Mouse (Mus musculus): ENCODE results near the gene Vrk3. TPM values are rescaled to one million over a fixed set of nuclear protein-coding genes. Genes with fewer than 3 reads are reported as not detected.
A peak's percentile ranks its signal among the peaks of the same experiment; 100 is the strongest.
"Not testable (repeated sequence)": the region's sequence is repeated elsewhere in the genome, so short reads cannot be mapped to it uniquely, and the experiment has no call there.

Gene Vrk3
- total and polyA plus RNA-seq, 2 experiments: 8.6 to 31.4 TPM

- Histone ChIP-seq H3K79me2 (ENCODE audit: control insufficient read depth, insufficient read depth, low read length) (no peaks in the 10 kb centered on the region), H3K27me3 (ENCODE audit: control insufficient read depth, insufficient read depth, low read length) (no peaks in the 10 kb centered on the region), H3K4me1 (ENCODE audit: control insufficient read depth, insufficient read depth, low read length) (peaks cover 6% of the 10 kb centered on the region; the same call in 1 of the 2 replicates), H3K4me3 (ENCODE audit: insufficient read depth, low read depth, low read length) (peak overlapping the region; percentile 39), H3K27ac (replicated peaks; ENCODE audit: insufficient read depth, low read depth, low read length) (no peak overlapping the region), H3K36me3 (ENCODE audit: control insufficient read depth, insufficient read depth, low read length) (no peaks in the 10 kb centered on the region), H3K9ac (ENCODE audit: low read depth, low read length) (peak overlapping the region; percentile 31)
- DNase-seq (ENCODE audit: extremely low read depth, low read depth, low spot score): peak; percentile 51
- no peak for TF ChIP-seq POLR2A (IDR thresholded peaks at IDR 0.05; ENCODE audit: extremely low read depth, insufficient read depth, low read length)
- peak; percentile 88 for TF ChIP-seq CTCF (IDR thresholded peaks at IDR 0.05; ENCODE audit: low read depth, low read length)
- WGBS: under 1% methylated on average over 18 of the region's 18 CpGs
Observed at GRCm38 (mm10) chr7:44745076-44745475, 3.1 kb upstream of the Vrk3 start.

GRCm38 (mm10) chr7:44747115-44747514 lies 1.1 kb upstream of the Vrk3 start:
- DNase-seq (ENCODE audit: extremely low read depth, low read depth, low spot score): no peak
- Histone ChIP-seq H3K79me2 (ENCODE audit: control insufficient read depth, insufficient read depth, low read length) (no peaks in the 10 kb centered on the region), H3K4me1 (ENCODE audit: control insufficient read depth, insufficient read depth, low read length) (peaks cover 6% of the 10 kb centered on the region; the same call in 1 of the 2 replicates), H3K36me3 (ENCODE audit: control insufficient read depth, insufficient read depth, low read length) (no peaks in the 10 kb centered on the region), H3K27me3 (ENCODE audit: control insufficient read depth, insufficient read depth, low read length) (no peaks in the 10 kb centered on the region), H3K4me3 (ENCODE audit: insufficient read depth, low read depth, low read length) (no peak overlapping the region), H3K27ac (replicated peaks; ENCODE audit: insufficient read depth, low read depth, low read length) (no peak overlapping the region), H3K9ac (ENCODE audit: low read depth, low read length) (no peak overlapping the region)
- WGBS: 63% methylated on average over 4 of the region's 4 CpGs
- TF ChIP-seq POLR2A (IDR thresholded peaks at IDR 0.05; ENCODE audit: extremely low read depth, insufficient read depth, low read length): no peak
- TF ChIP-seq CTCF (IDR thresholded peaks at IDR 0.05; ENCODE audit: low read depth, low read length): no peak

- H3K9ac ChIP-seq (ENCODE audit: low read depth, low read length); DNase-seq (ENCODE audit: extremely low read depth, low read depth, low spot score); H3K4me1 ChIP-seq (ENCODE audit: control insufficient read depth, insufficient read depth, low read length); H3K79me2 ChIP-seq (ENCODE audit: control insufficient read depth, insufficient read depth, low read length); H3K27ac ChIP-seq (replicated peaks; ENCODE audit: insufficient read depth, low read depth, low read length); H3K4me3 ChIP-seq (ENCODE audit: insufficient read depth, low read depth, low read length); H3K27me3 ChIP-seq (ENCODE audit: control insufficient read depth, insufficient read depth, low read length): not testable (repeated sequence)
- 96% methylated on average over 1 of the region's 1 CpGs for WGBS
- peaks cover 16% of the 10 kb centered on the region for H3K36me3 ChIP-seq (ENCODE audit: control insufficient read depth, insufficient read depth, low read length)
Observed at GRCm38 (mm10) chr7:44750950-44751349, 2.7 kb downstream of the Vrk3 start, which contains the start of gene Zfp473. Zfp473 (minus strand) TSS chr7:44751050.

- no peak for TF ChIP-seq CTCF (IDR thresholded peaks at IDR 0.05; ENCODE audit: low read depth, low read length)
- TF ChIP-seq POLR2A (IDR thresholded peaks at IDR 0.05; ENCODE audit: extremely low read depth, insufficient read depth, low read length): no peak
- no peak overlapping the region for H3K9ac ChIP-seq (ENCODE audit: low read depth, low read length)
- H3K36me3 ChIP-seq (ENCODE audit: control insufficient read depth, insufficient read depth, low read length): peaks cover 38% of the 10 kb centered on the region
- no peak overlapping the region for H3K4me3 ChIP-seq (ENCODE audit: insufficient read depth, low read depth, low read length)
- no peaks in the 10 kb centered on the region for H3K79me2 ChIP-seq (ENCODE audit: control insufficient read depth, insufficient read depth, low read length)
- DNase-seq (ENCODE audit: extremely low read depth, low read depth, low spot score): no peak
- H3K27me3 ChIP-seq (ENCODE audit: control insufficient read depth, insufficient read depth, low read length): no peaks in the 10 kb centered on the region
- H3K27ac ChIP-seq (replicated peaks; ENCODE audit: insufficient read depth, low read depth, low read length): no peak overlapping the region
- 86% methylated on average over 2 of the region's 2 CpGs for WGBS
- H3K4me1 ChIP-seq (ENCODE audit: control insufficient read depth, insufficient read depth, low read length): no peaks in the 10 kb centered on the region
Observed at GRCm38 (mm10) chr7:44757164-44757563, 9.0 kb downstream of the Vrk3 start.

- no peak for DNase-seq (ENCODE audit: extremely low read depth, low read depth, low spot score)
- H3K27ac ChIP-seq (replicated peaks; ENCODE audit: insufficient read depth, low read depth, low read length): no peak overlapping the region
- no peaks in the 10 kb centered on the region for H3K4me1 ChIP-seq (ENCODE audit: control insufficient read depth, insufficient read depth, low read length)
- TF ChIP-seq CTCF (IDR thresholded peaks at IDR 0.05; ENCODE audit: low read depth, low read length) (no peak), POLR2A (IDR thresholded peaks at IDR 0.05; ENCODE audit: extremely low read depth, insufficient read depth, low read length) (no peak)
- H3K4me3 ChIP-seq (ENCODE audit: insufficient read depth, low read depth, low read length): no peak overlapping the region
- H3K9ac ChIP-seq (ENCODE audit: low read depth, low read length): no peak overlapping the region
- H3K36me3 ChIP-seq (ENCODE audit: control insufficient read depth, insufficient read depth, low read length): peaks cover 35% of the 10 kb centered on the region
- no peaks in the 10 kb centered on the region for H3K27me3 ChIP-seq (ENCODE audit: control insufficient read depth, insufficient read depth, low read length)
- H3K79me2 ChIP-seq (ENCODE audit: control insufficient read depth, insufficient read depth, low read length): no peaks in the 10 kb centered on the region
Observed at GRCm38 (mm10) chr7:44760366-44760765, 12.2 kb downstream of the Vrk3 start.

- H3K36me3 ChIP-seq (ENCODE audit: control insufficient read depth, insufficient read depth, low read length): peaks cover 18% of the 10 kb centered on the region; the same call in 1 of the 2 replicates
- H3K27ac ChIP-seq (replicated peaks; ENCODE audit: insufficient read depth, low read depth, low read length): no peak overlapping the region
- H3K79me2 ChIP-seq (ENCODE audit: control insufficient read depth, insufficient read depth, low read length): no peaks in the 10 kb centered on the region
- no peak for DNase-seq (ENCODE audit: extremely low read depth, low read depth, low spot score)
- H3K4me3 ChIP-seq (ENCODE audit: insufficient read depth, low read depth, low read length): no peak overlapping the region
- TF ChIP-seq POLR2A (IDR thresholded peaks at IDR 0.05; ENCODE audit: extremely low read depth, insufficient read depth, low read length) (no peak), CTCF (IDR thresholded peaks at IDR 0.05; ENCODE audit: low read depth, low read length) (no peak)
- WGBS: 94% methylated on average over 5 of the region's 5 CpGs
- H3K4me1 ChIP-seq (ENCODE audit: control insufficient read depth, insufficient read depth, low read length): no peaks in the 10 kb centered on the region
- no peaks in the 10 kb centered on the region for H3K27me3 ChIP-seq (ENCODE audit: control insufficient read depth, insufficient read depth, low read length)
- H3K9ac ChIP-seq (ENCODE audit: low read depth, low read length): no peak overlapping the region
Observed at GRCm38 (mm10) chr7:44768129-44768528, 19.9 kb downstream of the Vrk3 start.

Data from liver, adult 2 months (tissue).